Mouse (Mus musculus) olfactory bulb, adult 2 months (tissue): ENCODE data around the gene Plcd1.

ENCODE experiments used
- CTCF ChIP-seq: fragments of 200-500 bp; IDR thresholded peaks from 2 replicates; pipeline ENCODE4 v1.5.1; 2012; ENCODE audit warnings: low read depth, mild to moderate bottlenecking, low read length, moderate library complexity; ENCODE audit not compliant: insufficient read depth
- POLR2A ChIP-seq: fragments of 200-500 bp; IDR thresholded peaks from 2 replicates; pipeline ENCODE4 v1.6.1; 2012; ENCODE audit warnings: mild to moderate bottlenecking, low read depth, low read length, moderate library complexity; ENCODE audit not compliant: insufficient read depth

DNA sequence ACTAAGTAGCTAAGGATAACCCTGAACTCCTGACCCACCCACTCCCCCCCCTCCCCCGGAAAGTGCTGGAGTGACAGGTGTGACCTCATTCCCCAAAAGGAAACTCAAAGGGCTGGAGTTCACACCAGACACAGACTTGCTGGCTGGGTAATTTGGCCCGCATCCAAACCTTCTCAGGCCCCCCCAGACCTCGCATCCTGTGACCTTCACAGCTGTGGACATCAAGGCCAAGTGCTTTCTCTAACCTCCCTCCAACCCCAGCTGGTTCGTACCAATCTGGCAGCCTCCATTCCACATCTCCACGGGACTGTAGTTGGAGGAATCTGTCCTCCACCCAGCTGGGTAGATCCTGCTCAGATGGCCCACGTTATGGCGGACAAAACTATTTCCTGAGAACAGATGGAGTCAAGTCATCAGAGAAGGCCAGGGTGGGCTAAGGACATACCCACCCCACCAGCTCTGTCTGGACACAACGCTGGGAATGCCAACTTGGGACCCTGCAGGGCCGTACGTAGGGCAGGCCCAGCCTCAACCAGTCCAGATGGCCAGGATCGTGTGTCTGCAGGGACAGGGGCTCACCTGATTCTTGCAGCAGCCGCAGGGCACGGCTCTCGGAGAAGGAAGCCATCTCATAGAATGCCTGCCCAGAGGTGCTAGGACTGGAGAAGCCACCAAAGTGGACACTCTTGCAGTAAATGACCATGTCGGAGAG, 20.0 kb downstream of the Plcd1 start:
- TF ChIP-seq POLR2A (no peak), CTCF (no peak)
